Mouse (Mus musculus): ENCODE measurements around the gene Lrmda.
"Not testable (repeated sequence)": the region's sequence is repeated elsewhere in the genome, so short reads cannot be mapped to it uniquely, and the experiment has no call there.

Lrmda gene

GRCm38 (mm10) chr14:22586281-22586680 is 566.8 kb downstream of the Lrmda start:
- no peak for DNase-seq (ENCODE audit: low read depth, low spot score)

- DNase-seq (ENCODE audit: low read depth, low spot score), result no peak
Measured at GRCm38 (mm10) chr14:22586796-22587195, 567.3 kb downstream of the Lrmda start.

- DNase-seq (ENCODE audit: low read depth, low spot score), result no peak
Measured at GRCm38 (mm10) chr14:22587285-22587957, 567.9 kb downstream of the Lrmda start.

- no peak for DNase-seq (ENCODE audit: low read depth, low spot score)
Measured at GRCm38 (mm10) chr14:22587958-22588296, 568.4 kb downstream of the Lrmda start.

GRCm38 (mm10) chr14:22588394-22588793 is 568.9 kb downstream of the Lrmda start:
- not testable (repeated sequence) for DNase-seq (ENCODE audit: low read depth, low spot score)

- DNase-seq (ENCODE audit: low read depth, low spot score), result no peak
Measured at GRCm38 (mm10) chr14:22589503-22590215, 570.1 kb downstream of the Lrmda start.

GRCm38 (mm10) chr14:22591186-22591585 is 571.7 kb downstream of the Lrmda start:
- DNase-seq (ENCODE audit: low read depth, low spot score), result no peak

GRCm38 (mm10) chr14:22597508-22597907 is 578.0 kb downstream of the Lrmda start:
- no peak for DNase-seq (ENCODE audit: low read depth, low spot score)

- no peak for DNase-seq (ENCODE audit: low read depth, low spot score)
Measured at GRCm38 (mm10) chr14:22598638-22599037, 579.1 kb downstream of the Lrmda start.

- DNase-seq (ENCODE audit: low read depth, low spot score), result no peak
Measured at GRCm38 (mm10) chr14:22600166-22600565, 580.7 kb downstream of the Lrmda start.

- DNase-seq (ENCODE audit: low read depth, low spot score), result no peak
Measured at GRCm38 (mm10) chr14:22602308-22602707, 582.8 kb downstream of the Lrmda start.

GRCm38 (mm10) chr14:22608599-22608998 is 589.1 kb downstream of the Lrmda start:
- DNase-seq (ENCODE audit: low read depth, low spot score), result no peak

GRCm38 (mm10) chr14:22609261-22610245 is 590.0 kb downstream of the Lrmda start:
- no peak for DNase-seq (ENCODE audit: low read depth, low spot score)

GRCm38 (mm10) chr14:22611011-22611410 is 591.5 kb downstream of the Lrmda start:
- no peak for DNase-seq (ENCODE audit: low read depth, low spot score)

- no peak for DNase-seq (ENCODE audit: low read depth, low spot score)
Measured at GRCm38 (mm10) chr14:22620191-22620590, 600.7 kb downstream of the Lrmda start.

- DNase-seq (ENCODE audit: low read depth, low spot score), result no peak
Measured at GRCm38 (mm10) chr14:22621941-22622340, 602.4 kb downstream of the Lrmda start.

GRCm38 (mm10) chr14:22627105-22627829 is 607.8 kb downstream of the Lrmda start:
- no peak for DNase-seq (ENCODE audit: low read depth, low spot score)

GRCm38 (mm10) chr14:22630361-22630867 is 610.9 kb downstream of the Lrmda start:
- DNase-seq (ENCODE audit: low read depth, low spot score), result no peak

- DNase-seq (ENCODE audit: low read depth, low spot score), result no peak
Measured at GRCm38 (mm10) chr14:22633612-22634011, 614.1 kb downstream of the Lrmda start.

GRCm38 (mm10) chr14:22643494-22643893 is 624.0 kb downstream of the Lrmda start:
- DNase-seq (ENCODE audit: low read depth, low spot score), result no peak
